Mouse (Mus musculus) T-cell, adult 66 days (primary cell): ENCODE data around the gene Dscaml1. TPM values are rescaled to one million over a fixed set of nuclear protein-coding genes. Genes with fewer than 3 reads are reported as not detected.

Experiments used
- total RNA-seq, 2 experiments: library from RNA; stranded (reverse); gene quantifications; 3 replicates in 1 of 2; 4 replicates in 1 of 2; pipeline ENCODE4 v1.2.4; 2023

The Dscaml1 gene
- total RNA-seq = not detected

GRCm38 (mm10) chr9:45426456-45426855 is at the start of gene Dscaml1:
TSS of gene Dscaml1 (plus strand) at chr9:45426628.

GRCm38 (mm10) chr9:45399434-45399833 is 27.0 kb upstream of the Dscaml1 start, which contains the start of gene Fxyd2:
TSS of gene Fxyd2 (plus strand) at chr9:45399669.

Other genes with a start within 250 kb of the Dscaml1 start
- gene BC049352, start 244.6 kb upstream of the Dscaml1 start, total RNA-seq = under 1 TPM in 1 of 2 experiments, not detected in 1; 0.44 TPM
- not detected for gene Tmprss4, start 222.5 kb upstream of the Dscaml1 start, total RNA-seq
- 10 to 100 TPM; 20.2 to 24.7 TPM for gene Il10ra, start 157.5 kb upstream of the Dscaml1 start, total RNA-seq
- gene Tmprss13, start 107.5 kb upstream of the Dscaml1 start, total RNA-seq = under 1 TPM; 0.18 to 0.61 TPM
- gene Fxyd6, start 56.4 kb upstream of the Dscaml1 start, total RNA-seq = under 1 TPM in 1 of 2 experiments, not detected in 1; 0.50 TPM
- gene Fxyd2, start 27.0 kb upstream of the Dscaml1 start, total RNA-seq = not detected